Mouse (Mus musculus) myocyte (in vitro differentiated cells): ENCODE results near the gene Nhsl1.

ENCODE experiments used
- CEBPB ChIP-seq: IDR thresholded peaks from 2 replicates; pipeline ENCODE4 v1.6.1; 2011; ENCODE audit warnings: mild to moderate bottlenecking, moderate library complexity; ENCODE audit not compliant: poor library complexity, insufficient read depth, severe bottlenecking
- POLR2A ChIP-seq: IDR thresholded peaks from one replicate; pipeline ENCODE4 v1.6.1; 2011; ENCODE audit warnings: low read depth, mild to moderate bottlenecking, control low read depth, moderate library complexity; ENCODE audit not compliant: insufficient read length
- TCF12 ChIP-seq: IDR thresholded peaks from one replicate; pipeline ENCODE4 v1.6.1; 2011; ENCODE audit warnings: mild to moderate bottlenecking, control low read depth; ENCODE audit not compliant: poor library complexity, insufficient read depth, severe bottlenecking
- USF1 ChIP-seq: IDR thresholded peaks from one replicate; pipeline ENCODE4 v1.6.1; 2011; ENCODE audit warnings: low read depth, mild to moderate bottlenecking, control low read depth, moderate library complexity

DNA sequence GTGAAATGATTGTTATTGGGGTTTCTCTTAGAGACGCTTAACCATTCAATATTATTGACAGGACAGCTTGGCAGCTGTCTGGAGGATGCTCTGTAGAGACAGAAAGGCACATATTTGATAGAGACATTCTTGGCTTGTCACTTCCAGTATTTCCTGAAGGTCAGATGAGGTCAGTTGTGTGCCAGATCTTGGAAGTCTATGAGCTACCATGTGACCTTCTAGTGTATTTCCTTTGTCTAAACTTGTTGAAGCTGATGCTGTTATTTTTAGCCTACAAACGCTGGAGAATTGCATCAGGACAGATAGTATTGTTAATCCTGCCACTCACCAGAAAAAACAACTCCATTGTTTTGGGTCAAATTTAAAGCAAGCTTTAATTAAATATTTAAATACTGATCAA lies 66.0 kb downstream of the Nhsl1 start:
- no peak for TF ChIP-seq CEBPB
- no peak for TF ChIP-seq TCF12
- TF ChIP-seq USF1 = no peak
- no peak for TF ChIP-seq POLR2A
